Mouse (Mus musculus) cerebellum, adult (tissue): ENCODE results near the gene Eno2.
"Not testable (repeated sequence)": the region's sequence is repeated elsewhere in the genome, so short reads cannot be mapped to it uniquely, and the experiment has no call there.

Experiments
- ATAC-seq: cut with Nextera tagmentation; 2 replicates; pipeline ENCODE4 v1.9.2; 2017; ENCODE audit warnings: mild to moderate bottlenecking, moderate library complexity, mixed read lengths; ENCODE audit not compliant: insufficient number of reproducible peaks, low FRiP score, low TSS enrichment

Gene Eno2

GRCm38 (mm10) chr6:124806446-124807140 is 37.1 kb upstream of the Eno2 start:
- ATAC-seq = no peak

GRCm38 (mm10) chr6:124805341-124806321 is 36.2 kb upstream of the Eno2 start:
- ATAC-seq = peak; percentile 59; the same call in 1 of the 2 replicates

- ATAC-seq = no peak
Observed at GRCm38 (mm10) chr6:124804341-124804740, 34.9 kb upstream of the Eno2 start.

- not testable (repeated sequence) for ATAC-seq
Observed at GRCm38 (mm10) chr6:124803691-124804090, 34.2 kb upstream of the Eno2 start.

GRCm38 (mm10) chr6:124803061-124803460 is 33.6 kb upstream of the Eno2 start:
- ATAC-seq = no peak

GRCm38 (mm10) chr6:124802400-124802799 is 32.9 kb upstream of the Eno2 start:
- not testable (repeated sequence) for ATAC-seq

GRCm38 (mm10) chr6:124796200-124796599 is 26.7 kb upstream of the Eno2 start:
- ATAC-seq = no peak

- no peak for ATAC-seq
Observed at GRCm38 (mm10) chr6:124795781-124796180, 26.3 kb upstream of the Eno2 start.

GRCm38 (mm10) chr6:124791911-124792310 is 22.4 kb upstream of the Eno2 start:
- ATAC-seq = no peak

- no peak for ATAC-seq
Observed at GRCm38 (mm10) chr6:124790121-124790520, 20.6 kb upstream of the Eno2 start.

GRCm38 (mm10) chr6:124789519-124789918 is 20.0 kb upstream of the Eno2 start:
- ATAC-seq = no peak

- no peak for ATAC-seq
Observed at GRCm38 (mm10) chr6:124787722-124788121, 18.2 kb upstream of the Eno2 start.

- peak; percentile 83 for ATAC-seq
Observed at GRCm38 (mm10) chr6:124786756-124787420, 17.4 kb upstream of the Eno2 start.

GRCm38 (mm10) chr6:124782436-124782835 is 13.0 kb upstream of the Eno2 start:
- no peak for ATAC-seq

- ATAC-seq = no peak
Observed at GRCm38 (mm10) chr6:124780917-124781316, 11.4 kb upstream of the Eno2 start.

GRCm38 (mm10) chr6:124779984-124780416 is 10.5 kb upstream of the Eno2 start:
- no peak for ATAC-seq

GRCm38 (mm10) chr6:124779222-124779983 is 9.9 kb upstream of the Eno2 start, which contains the start of gene Lrrc23:
Lrrc23 (minus strand) TSS chr6:124779727.
- ATAC-seq = no peak

GRCm38 (mm10) chr6:124770511-124770910 is 1.0 kb upstream of the Eno2 start:
- ATAC-seq = no peak

- no peak for ATAC-seq
Observed at GRCm38 (mm10) chr6:124770013-124770412, 540 bp upstream of the Eno2 start.

- peak; percentile 18; the same call in 1 of the 2 replicates for ATAC-seq
Observed at GRCm38 (mm10) chr6:124768704-124769044, 799 bp downstream of the Eno2 start.
